Mouse (Mus musculus) intestine, embryonic 14.5 days (tissue): ENCODE measurements at regions not wholly inside any gene's neighbourhood (a gene's known extent, or its start where the extent isn't known, plus 50 kb on each side); places are given as distances from the start of the nearest gene placed in this dataset.

ENCODE experiments used
- ATAC-seq: fragments of 200-750 bp; cut with Nextera tagmentation; replicated peaks from 2 replicates; pipeline ENCODE4 v1.8.0; 2017; ENCODE audit warnings: low read depth, moderate number of reproducible peaks, moderate TSS enrichment, moderate library complexity; ENCODE audit not compliant: low FRiP score, low TSS enrichment
- DNase-seq: peaks from one replicate; pipeline ENCODE4 v3.0.0-alpha.2; 2018; ENCODE audit warnings: low spot score
- H3K27ac ChIP-seq: fragments of 300-500 bp; sonication (generic); 2 replicates; pipeline ENCODE4 v1.5.1; 2014; ENCODE audit warnings: low read depth, mild to moderate bottlenecking, control low read depth
- H3K27me3 ChIP-seq: fragments of 300-500 bp; sonication (generic); replicated peaks from 2 replicates; pipeline ENCODE4 v1.6.1; 2014; ENCODE audit warnings: low read length, control low read depth; ENCODE audit not compliant: control insufficient read depth, insufficient read depth
- H3K36me3 ChIP-seq: fragments of 300-500 bp; sonication (generic); 2 replicates; pipeline ENCODE4 v1.6.1; 2014; ENCODE audit warnings: low read length, control low read depth; ENCODE audit not compliant: control insufficient read depth, insufficient read depth
- H3K4me1 ChIP-seq: fragments of 300-500 bp; sonication (generic); replicated peaks from 2 replicates; pipeline ENCODE4 v1.6.1; 2014; ENCODE audit warnings: low read length, control low read depth, mixed read lengths; ENCODE audit not compliant: control insufficient read depth, insufficient read depth
- H3K4me2 ChIP-seq: fragments of 300-500 bp; sonication (generic); 2 replicates; pipeline ENCODE4 v1.6.1; 2014; ENCODE audit warnings: low read length
- H3K4me3 ChIP-seq: fragments of 300-500 bp; sonication (generic); 2 replicates; pipeline ENCODE4 v1.5.1; 2014; ENCODE audit warnings: low read depth, low read length, control low read depth, mixed read lengths
- H3K9ac ChIP-seq: fragments of 300-500 bp; sonication (generic); 2 replicates; pipeline ENCODE4 v1.6.1; 2014; ENCODE audit warnings: mild to moderate bottlenecking, low read length
- H3K9me3 ChIP-seq: fragments of 300-500 bp; sonication (generic); 2 replicates; pipeline ENCODE4 v1.6.1; 2016; ENCODE audit warnings: low read length, control low read depth; ENCODE audit not compliant: control insufficient read depth
- WGBS: fragments of 180-500 bp; shearing (Covaris S2); extraction: QIAGEN DNeasy Blood & Tissue Kit; methylation state at CpG from one replicate; pipeline ENCODE4 v1.1.7; 2014; 5-methylcytosine and 5-hydroxymethylcytosine counted together

- peaks cover 9% of the 10 kb centered on the region; the same call in 1 of the 2 replicates for H3K4me1 ChIP-seq
- no peak overlapping the region for H3K9ac ChIP-seq
- WGBS = 91% methylated on average over 2 of the region's 2 CpGs
- no peaks in the 10 kb centered on the region for H3K9me3 ChIP-seq
- DNase-seq (no peak), ATAC-seq (no peak)
- no peaks in the 10 kb centered on the region for H3K36me3 ChIP-seq
- no peak overlapping the region for H3K27ac ChIP-seq
- H3K27me3 ChIP-seq = no peaks in the 10 kb centered on the region
- H3K4me3 ChIP-seq = no peak overlapping the region
- no peak overlapping the region for H3K4me2 ChIP-seq
Measured at GRCm38 (mm10) chr19:60124638-60125037, 101.9 kb downstream of the Fam204a start.

GRCm38 (mm10) chr19:60120917-60121316 lies 105.6 kb downstream of the Fam204a start:
- DNase-seq (no peak), ATAC-seq (no peak)
- Histone ChIP-seq H3K36me3 (no peaks in the 10 kb centered on the region), H3K9ac (no peak overlapping the region), H3K9me3 (no peaks in the 10 kb centered on the region), H3K4me2 (no peak overlapping the region), H3K4me3 (no peak overlapping the region), H3K4me1 (peaks cover 10% of the 10 kb centered on the region), H3K27me3 (no peaks in the 10 kb centered on the region), H3K27ac (no peak overlapping the region)
- 74% methylated on average over 5 of the region's 5 CpGs for WGBS

GRCm38 (mm10) chr19:60119051-60119450 lies 107.5 kb downstream of the Fam204a start:
- Histone ChIP-seq H3K9me3 (no peaks in the 10 kb centered on the region), H3K4me3 (no peak overlapping the region), H3K4me1 (peaks cover 10% of the 10 kb centered on the region), H3K27me3 (no peaks in the 10 kb centered on the region), H3K27ac (no peak overlapping the region), H3K9ac (no peak overlapping the region), H3K36me3 (no peaks in the 10 kb centered on the region), H3K4me2 (no peak overlapping the region)
- ATAC-seq (peak; percentile 82; the same call in 1 of the 2 replicates), DNase-seq (no peak)
- WGBS = 13% methylated on average over 1 of the region's 1 CpGs

GRCm38 (mm10) chr19:60113666-60114388 lies 112.7 kb downstream of the Fam204a start:
- WGBS = 55% methylated on average over 7 of the region's 7 CpGs
- no peak overlapping the region for H3K9ac ChIP-seq
- H3K4me1 ChIP-seq = no peaks in the 10 kb centered on the region; the same call in 1 of the 2 replicates
- H3K36me3 ChIP-seq = no peaks in the 10 kb centered on the region
- no peaks in the 10 kb centered on the region for H3K27me3 ChIP-seq
- H3K4me3 ChIP-seq = no peak overlapping the region
- H3K9me3 ChIP-seq = no peaks in the 10 kb centered on the region
- no peak for ATAC-seq
- H3K27ac ChIP-seq = no peak overlapping the region
- DNase-seq = no peak
- no peak overlapping the region for H3K4me2 ChIP-seq

- DNase-seq (no peak), ATAC-seq (no peak)
- no peak overlapping the region for H3K4me3 ChIP-seq
- no peak overlapping the region for H3K4me2 ChIP-seq
- H3K27ac ChIP-seq = no peak overlapping the region
- H3K4me1 ChIP-seq = no peaks in the 10 kb centered on the region
- no peaks in the 10 kb centered on the region for H3K9me3 ChIP-seq
- 84% methylated on average over 6 of the region's 6 CpGs for WGBS
- H3K36me3 ChIP-seq = no peaks in the 10 kb centered on the region
- H3K9ac ChIP-seq = no peak overlapping the region
- no peaks in the 10 kb centered on the region for H3K27me3 ChIP-seq
Measured at GRCm38 (mm10) chr19:60110278-60110677, 116.2 kb downstream of the Fam204a start.

- ATAC-seq = no peak
- H3K4me1 ChIP-seq = no peaks in the 10 kb centered on the region
- H3K4me3 ChIP-seq = no peak overlapping the region
- no peaks in the 10 kb centered on the region for H3K36me3 ChIP-seq
- no peaks in the 10 kb centered on the region for H3K27me3 ChIP-seq
- no peak overlapping the region for H3K27ac ChIP-seq
- no peak overlapping the region for H3K9ac ChIP-seq
- no peak for DNase-seq
- H3K9me3 ChIP-seq = no peaks in the 10 kb centered on the region
- H3K4me2 ChIP-seq = no peak overlapping the region
- WGBS = 72% methylated on average over 8 of the region's 8 CpGs
Measured at GRCm38 (mm10) chr19:60109488-60109887, 117.0 kb downstream of the Fam204a start.

GRCm38 (mm10) chr19:60097915-60098314 lies 128.6 kb downstream of the Fam204a start:
- ATAC-seq (no peak), DNase-seq (no peak)
- Histone ChIP-seq H3K36me3 (no peaks in the 10 kb centered on the region), H3K27ac (no peak overlapping the region), H3K4me2 (no peak overlapping the region), H3K9me3 (no peaks in the 10 kb centered on the region), H3K9ac (no peak overlapping the region), H3K4me3 (no peak overlapping the region), H3K27me3 (no peaks in the 10 kb centered on the region), H3K4me1 (no peaks in the 10 kb centered on the region)
- WGBS = 81% methylated on average over 3 of the region's 3 CpGs

GRCm38 (mm10) chr19:60074986-60075385 lies 131.5 kb upstream of the Rab11fip2 start:
- 47% methylated on average over 3 of the region's 3 CpGs for WGBS

GRCm38 (mm10) chr19:60073328-60073727 lies 129.9 kb upstream of the Rab11fip2 start:
- H3K9ac ChIP-seq = no peak overlapping the region
- 57% methylated on average over 1 of the region's 1 CpGs for WGBS

More at GRCm38 (mm10) chr19:60074986-60075385, 131.5 kb upstream of the Rab11fip2 start:
- Histone ChIP-seq H3K4me1 (no peaks in the 10 kb centered on the region), H3K36me3 (no peaks in the 10 kb centered on the region), H3K27me3 (no peaks in the 10 kb centered on the region), H3K4me2 (no peak overlapping the region), H3K9ac (no peak overlapping the region), H3K9me3 (no peaks in the 10 kb centered on the region), H3K4me3 (no peak overlapping the region), H3K27ac (no peak overlapping the region)
- ATAC-seq = no peak
- DNase-seq = no peak

More at GRCm38 (mm10) chr19:60073328-60073727, 129.9 kb upstream of the Rab11fip2 start:
- H3K9me3 ChIP-seq = no peaks in the 10 kb centered on the region
- H3K27ac ChIP-seq = no peak overlapping the region
- no peak for ATAC-seq
- H3K4me1 ChIP-seq = no peaks in the 10 kb centered on the region
- H3K27me3 ChIP-seq = no peaks in the 10 kb centered on the region
- H3K36me3 ChIP-seq = no peaks in the 10 kb centered on the region
- H3K4me3 ChIP-seq = no peak overlapping the region
- DNase-seq = no peak
- H3K4me2 ChIP-seq = no peak overlapping the region
